Mouse (Mus musculus) heart, postnatal 10 days (tissue): Measurements from ENCODE around the gene Abcg5. TPM values are rescaled to one million over a fixed set of nuclear protein-coding genes. Genes with fewer than 3 reads are reported as not detected.

Source experiments
- DNase-seq, 2 experiments: peaks; one replicate each; pipeline ENCODE4 v3.0.0; 2021
- intact Hi-C: fragments of 180-260 bp; cut with DNase I; formaldehyde crosslinking; loops from one replicate; pipeline ENCODE4 v1.15.1; 2025
- total RNA-seq, 2 experiments: library from RNA; stranded (reverse); gene quantifications; 2 replicates each; pipeline ENCODE4 v1.2.3; 2021

The Abcg5 gene
- total RNA-seq, 2 experiments from 2014 or later = not detected

DNA sequence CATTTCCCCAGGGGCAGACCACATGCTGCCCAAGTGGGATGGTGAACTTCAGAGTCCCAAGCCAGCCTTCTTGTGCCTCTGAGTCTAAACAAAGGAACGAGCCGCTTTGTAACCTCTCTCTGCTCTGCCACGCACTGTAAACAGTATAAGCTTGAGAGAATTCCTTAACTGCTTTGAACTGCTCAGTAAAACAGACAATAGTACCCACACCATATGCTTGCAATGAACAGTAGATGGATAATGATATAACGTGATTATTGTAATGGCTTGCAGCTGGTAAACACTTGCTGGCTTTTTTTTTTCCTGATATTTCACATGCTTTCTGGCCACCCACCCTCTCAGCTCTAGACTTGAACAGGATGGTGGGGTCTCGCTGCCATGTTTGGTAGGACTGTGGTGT, 5.2 kb upstream of the Abcg5 start:
- intact Hi-C loops = no loop called here
- DNase-seq = no peak

DNA sequence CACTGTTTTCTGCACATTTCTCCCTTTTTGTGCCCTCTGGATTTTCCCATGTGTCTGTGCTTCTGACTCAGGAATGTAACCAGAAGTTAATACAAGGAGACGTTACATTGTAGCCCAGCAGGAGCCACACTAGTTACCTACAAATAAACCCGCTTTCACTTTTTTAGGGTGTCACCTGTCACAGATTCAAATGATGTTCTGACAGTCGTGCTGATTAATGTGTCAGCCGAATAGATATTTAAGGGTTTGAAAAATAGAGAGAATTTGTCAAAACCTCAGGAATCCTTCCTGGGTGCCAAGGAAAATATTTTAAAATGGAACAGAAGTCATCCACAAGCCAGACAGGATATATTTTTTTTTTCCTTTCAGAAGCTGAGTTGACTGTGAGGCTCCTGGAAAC, 2.5 kb upstream of the Abcg5 start:
- intact Hi-C loops = no loop called here
- no peak for DNase-seq

DNA sequence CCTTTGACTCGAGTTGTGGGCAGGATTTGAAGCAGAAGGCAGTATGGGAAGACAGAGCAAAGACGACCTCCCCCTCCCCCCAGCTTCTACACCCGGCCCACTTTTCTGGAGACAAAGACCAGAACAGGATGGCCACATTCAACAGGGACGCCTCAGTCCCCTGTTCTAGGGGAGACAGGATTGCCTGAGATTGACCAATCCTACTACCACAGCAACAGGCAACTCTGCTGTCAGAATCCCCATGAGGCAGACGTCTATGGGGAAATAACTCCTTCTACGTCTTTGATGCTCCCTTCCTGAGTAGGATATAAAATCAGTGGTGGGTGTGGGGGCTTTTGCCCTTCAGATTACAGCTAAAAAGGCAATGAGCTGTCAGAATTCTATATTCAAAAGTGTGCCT, 1.5 kb upstream of the Abcg5 start:
- intact Hi-C loops = no loop called here
- no peak for DNase-seq

DNA sequence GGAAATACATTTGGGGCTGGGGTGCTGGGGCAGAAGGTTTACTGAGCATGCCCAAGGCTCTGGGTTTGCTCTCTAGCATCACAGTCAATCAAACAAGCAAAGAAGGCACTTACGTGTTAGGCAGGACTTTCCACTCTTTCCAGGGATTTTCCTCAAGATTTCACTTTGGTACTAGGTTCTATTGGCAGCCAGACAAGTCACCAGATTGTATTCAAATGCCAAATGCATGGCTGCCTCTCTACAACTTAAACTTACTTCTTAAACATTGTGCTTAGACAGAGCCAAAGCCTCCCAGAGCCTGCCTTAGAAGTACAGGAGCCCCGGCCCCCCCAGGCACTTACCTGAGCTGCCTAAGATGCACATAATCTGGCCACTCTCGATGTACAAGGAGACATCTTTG, 1.1 kb downstream of the Abcg5 start:
- intact Hi-C loops = no loop called here
- no peak for DNase-seq

DNA sequence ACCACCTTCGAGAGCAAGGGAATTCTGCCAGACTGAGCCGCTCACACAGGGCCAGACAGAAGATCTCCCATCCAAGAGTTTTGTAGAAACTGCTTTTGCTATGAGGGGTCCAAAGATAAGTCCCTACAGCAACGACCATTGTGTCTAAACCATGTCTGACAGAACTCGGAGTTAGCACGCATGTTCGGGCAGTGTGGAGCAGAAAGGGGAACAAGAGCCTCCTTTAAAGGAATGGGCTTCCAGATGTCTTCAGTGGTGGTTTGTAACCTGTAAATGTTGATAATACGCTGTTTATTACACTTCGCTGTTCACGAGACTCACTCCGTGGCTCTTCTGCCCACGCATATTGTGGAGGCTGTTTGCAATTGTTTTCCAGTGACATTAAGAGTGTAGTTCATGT, 5.2 kb downstream of the Abcg5 start:
- intact Hi-C loops = no loop called here
- DNase-seq = no peak

DNA sequence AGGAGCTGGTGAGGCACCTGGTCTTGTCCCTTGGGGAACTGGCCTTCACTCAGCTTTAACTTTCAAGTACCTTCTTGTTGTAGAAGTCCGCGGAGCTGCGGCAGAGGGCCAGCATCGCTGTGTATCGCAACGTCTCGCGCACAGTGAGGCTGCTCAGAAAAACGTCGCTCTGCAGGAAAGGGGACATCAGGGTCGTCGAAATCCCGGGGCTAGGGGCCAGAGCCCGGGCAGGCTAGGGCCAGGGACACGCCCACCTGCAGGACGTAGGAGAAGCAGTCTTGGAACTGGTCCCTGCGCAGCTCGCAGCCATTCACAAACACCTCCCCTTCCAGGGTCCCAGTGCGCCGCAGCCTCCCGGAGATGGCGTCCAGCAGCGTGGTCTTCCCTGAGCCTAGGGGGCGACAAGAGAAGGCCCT, 6.9 kb downstream of the Abcg5 start, which contains the start of gene Abcg8:
Gene Abcg8, plus strand, starts transcription at position 352 of the 416 bp plus-strand sequence.
- intact Hi-C loops = no loop called here
- DNase-seq = peak; percentile 34 to 36

DNA sequence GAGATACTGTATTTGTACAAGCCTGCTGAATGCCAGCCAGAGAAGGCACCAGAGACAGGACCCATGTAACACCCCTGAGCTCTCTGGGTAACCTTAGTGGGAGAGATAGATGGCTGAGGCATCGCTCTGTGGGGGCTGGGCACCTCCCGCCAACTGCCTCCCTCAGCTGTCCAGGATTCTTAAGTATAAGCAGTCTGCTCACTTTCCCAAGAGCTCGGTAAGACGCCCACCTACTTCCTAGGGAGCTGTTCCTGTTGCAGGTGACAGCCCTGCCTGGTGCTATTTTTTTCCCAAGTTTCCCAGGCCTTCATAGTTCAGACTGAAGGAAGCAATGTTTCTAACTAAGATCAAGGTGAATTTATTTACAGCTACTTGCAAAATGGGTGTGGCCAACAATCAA, 7.6 kb downstream of the Abcg5 start:
- intact Hi-C loops = no loop called here
- no peak for DNase-seq

DNA sequence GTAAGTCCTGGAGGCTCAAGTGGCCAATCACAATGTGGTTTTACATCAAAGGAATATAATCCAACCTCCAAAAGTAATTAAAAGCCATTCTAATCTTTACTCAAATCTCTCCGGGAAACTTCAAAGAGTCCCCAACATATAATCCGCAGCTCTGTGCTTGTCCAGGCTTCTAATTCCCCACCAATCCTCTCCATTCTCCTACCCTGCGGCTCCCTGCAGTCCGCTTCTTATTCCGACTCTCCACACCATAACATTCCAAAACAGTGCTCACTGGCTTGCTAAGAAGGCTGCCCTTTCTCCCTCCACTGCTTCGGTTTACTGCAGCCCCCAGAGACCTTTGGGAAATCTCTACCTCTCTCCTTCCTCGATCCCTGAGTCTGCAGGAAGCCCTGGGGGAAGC, 8.8 kb downstream of the Abcg5 start:
- no peak for DNase-seq
- intact Hi-C loops = no loop called here

DNA sequence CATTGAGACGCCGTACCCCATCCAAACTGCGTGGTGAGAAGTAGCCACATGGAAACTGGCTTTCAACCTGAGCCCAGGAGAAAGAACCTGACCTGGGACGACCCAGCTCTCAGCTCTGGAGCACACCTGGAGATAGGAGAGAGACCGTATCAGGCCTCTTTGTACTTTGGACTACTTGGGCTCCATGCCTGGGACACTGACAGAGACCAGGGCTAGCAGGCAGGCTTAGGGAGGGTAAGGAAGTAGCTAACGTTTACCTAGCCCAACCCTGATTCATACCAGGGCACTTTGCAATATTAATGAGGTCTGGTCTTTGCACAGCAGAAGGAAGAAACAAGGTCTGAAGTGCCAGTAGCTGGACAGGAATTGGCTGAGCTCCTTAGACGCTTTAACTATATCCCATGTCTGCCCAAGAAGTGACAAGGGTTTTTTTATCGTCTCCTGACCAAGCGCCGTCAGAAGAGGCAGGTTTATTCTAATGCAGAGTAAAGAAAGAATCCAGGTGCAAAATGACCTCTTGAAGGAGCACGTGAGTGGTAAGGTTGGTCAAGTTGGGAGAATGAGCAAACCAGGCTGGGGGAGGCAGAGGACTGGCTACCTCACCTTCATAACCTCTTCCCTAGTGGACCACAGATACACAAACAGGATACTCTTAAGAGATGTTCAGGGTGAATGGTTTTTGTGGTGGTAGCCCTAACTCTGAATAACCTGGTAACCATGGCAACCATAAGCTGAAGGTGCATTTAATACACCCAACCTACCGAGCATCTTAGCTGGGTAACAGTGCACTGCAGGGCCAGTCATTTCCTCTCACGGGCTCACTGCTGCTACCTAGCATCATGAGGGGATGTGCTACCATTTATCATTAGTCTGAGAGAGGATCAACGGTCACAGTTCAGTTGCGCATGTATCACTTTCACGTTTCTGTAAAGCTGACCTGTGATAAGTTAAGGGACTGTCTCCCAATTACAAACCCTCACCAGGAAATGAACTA, 10.1 kb downstream of the Abcg5 start:
- no peak for DNase-seq
- intact Hi-C loops = no loop called here

DNA sequence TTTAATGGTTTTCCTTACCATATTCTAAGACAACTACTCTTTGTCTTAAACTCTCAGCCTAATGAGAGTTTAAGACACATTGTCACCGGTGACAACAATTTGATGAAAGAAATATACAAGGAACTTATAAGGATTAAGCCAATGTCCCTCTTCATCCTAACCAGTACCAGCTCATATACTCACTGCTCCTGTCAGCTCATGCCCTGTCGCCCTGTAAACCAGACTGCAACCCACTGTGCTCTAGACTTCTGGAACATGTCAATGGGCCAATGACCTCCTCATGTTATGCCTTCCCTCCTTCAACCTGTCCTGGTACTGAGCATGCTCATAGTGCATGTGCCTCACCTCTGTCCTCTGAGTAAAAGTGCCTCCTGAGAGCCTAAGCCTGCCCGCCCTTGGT, 15.0 kb downstream of the Abcg5 start:
- intact Hi-C loops = no loop called here
- DNase-seq = no peak

DNA sequence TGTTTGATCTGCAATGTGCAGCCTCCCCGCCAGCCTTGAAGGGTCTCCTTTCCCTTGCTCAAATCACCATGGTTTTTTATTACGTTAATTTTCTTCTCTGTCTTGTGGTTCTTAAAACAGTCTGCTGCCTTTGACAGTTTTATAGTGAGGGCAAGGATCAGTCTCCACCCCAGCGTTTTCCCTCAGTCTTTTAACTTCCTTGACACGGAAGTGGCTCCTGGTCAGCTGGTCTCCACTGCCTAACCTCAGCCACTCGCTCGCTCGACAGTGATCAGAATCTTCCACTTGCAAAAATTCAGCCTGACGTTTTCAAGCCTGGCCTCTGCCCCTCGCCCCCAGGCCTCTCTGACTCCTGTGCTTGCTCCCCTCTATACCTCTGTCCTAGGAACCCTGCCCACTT, 17.1 kb downstream of the Abcg5 start:
- DNase-seq = no peak
- intact Hi-C loops = no loop called here

DNA sequence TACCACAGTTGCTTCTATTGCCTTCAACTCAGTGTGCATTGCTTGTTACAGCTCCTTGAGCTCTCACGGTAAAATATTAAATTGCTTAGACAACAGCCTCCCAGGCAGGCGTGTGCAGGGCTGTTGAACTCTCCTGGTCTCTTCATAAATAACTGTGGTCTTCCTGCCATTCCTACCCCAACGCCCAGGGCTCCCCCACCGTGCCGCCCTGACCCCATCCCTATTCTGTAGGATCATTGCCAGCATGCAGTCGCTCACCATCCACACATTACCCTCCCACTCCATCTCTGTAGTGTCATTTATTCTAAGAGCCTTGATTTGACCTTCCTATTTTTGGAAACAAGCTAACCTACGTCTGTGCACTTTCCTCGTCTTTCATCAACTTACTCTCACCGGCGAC, 17.8 kb downstream of the Abcg5 start:
- no peak for DNase-seq
- intact Hi-C loops = no loop called here

DNA sequence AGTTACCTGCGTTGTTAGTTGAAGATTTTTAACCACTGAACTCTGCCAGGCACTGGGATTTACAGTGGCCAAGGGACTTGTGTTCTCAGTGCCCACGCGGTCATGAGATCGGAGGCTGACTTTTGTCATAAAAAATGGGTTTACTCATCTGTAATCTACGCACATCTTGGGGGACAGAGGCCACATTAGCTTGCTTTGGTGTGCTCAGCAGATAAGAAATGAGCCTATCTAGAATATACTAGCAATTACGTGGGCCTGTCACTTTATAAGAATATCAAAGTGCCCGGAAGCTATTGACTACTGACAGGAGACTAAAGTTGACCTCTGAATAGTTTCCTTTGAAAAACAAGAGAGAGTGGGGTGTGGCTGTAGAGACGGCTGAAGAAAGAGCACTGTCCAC, 23.9 kb downstream of the Abcg5 start:
- intact Hi-C loops = no loop called here

DNA sequence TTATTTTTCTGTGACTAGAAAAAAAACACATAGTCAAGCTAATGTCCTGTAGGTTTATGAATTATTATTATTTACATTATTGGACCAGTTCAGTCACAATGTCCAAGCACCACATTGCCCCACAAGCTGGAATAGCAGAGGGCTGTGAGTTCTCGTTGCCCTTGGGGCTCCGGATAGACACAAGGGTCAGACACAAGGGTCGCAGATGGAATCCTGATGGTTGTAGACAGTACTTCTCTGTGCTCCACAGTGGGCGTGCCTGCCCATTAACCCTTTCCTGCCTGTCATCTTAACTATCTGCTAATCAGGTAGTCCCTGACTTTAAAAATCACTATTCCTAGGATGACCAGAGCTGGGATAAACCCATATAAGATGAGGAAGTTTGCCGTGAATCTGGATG, 24.6 kb downstream of the Abcg5 start:
- no peak for DNase-seq
- intact Hi-C loops = no loop called here

More for the DNA sequence above, 23.9 kb downstream of the Abcg5 start:
- no peak for DNase-seq

DNA sequence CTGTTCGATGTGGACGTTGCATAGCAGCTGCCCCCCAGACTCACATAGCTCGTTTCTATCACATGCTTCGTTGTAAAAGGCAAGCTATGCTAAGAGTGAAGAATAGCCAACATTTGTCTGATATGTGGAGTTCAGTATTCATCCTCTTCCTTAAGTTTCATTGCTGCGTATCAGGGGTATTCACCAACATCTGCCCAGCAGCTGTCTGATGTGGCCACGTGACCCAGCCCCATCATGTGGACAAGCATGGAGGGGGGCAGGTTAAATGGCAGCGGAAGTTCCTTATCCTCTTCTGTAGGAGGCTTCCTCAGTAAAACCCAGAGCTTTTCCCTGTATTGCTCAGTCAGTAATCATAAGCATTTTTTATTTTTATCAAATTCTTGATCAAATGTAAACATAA, 25.0 kb downstream of the Abcg5 start:
- intact Hi-C loops = no loop called here
- DNase-seq = no peak

DNA sequence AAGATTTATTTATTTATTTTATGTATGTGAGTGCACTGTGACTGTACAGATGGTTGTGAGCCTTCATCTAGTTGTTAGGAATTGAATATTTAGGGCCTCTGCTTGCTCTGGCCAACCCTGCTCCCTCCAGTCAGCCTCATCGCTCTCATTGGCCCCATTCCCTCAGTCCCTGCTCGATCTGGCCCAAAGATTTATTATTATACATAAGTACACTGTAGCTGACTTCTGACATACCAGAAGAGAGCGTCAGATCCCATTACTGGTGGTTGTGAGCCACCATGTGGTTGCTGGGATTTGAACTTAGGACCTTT, 25.4 kb downstream of the Abcg5 start:
- DNase-seq = no peak
- intact Hi-C loops = no loop called here

DNA sequence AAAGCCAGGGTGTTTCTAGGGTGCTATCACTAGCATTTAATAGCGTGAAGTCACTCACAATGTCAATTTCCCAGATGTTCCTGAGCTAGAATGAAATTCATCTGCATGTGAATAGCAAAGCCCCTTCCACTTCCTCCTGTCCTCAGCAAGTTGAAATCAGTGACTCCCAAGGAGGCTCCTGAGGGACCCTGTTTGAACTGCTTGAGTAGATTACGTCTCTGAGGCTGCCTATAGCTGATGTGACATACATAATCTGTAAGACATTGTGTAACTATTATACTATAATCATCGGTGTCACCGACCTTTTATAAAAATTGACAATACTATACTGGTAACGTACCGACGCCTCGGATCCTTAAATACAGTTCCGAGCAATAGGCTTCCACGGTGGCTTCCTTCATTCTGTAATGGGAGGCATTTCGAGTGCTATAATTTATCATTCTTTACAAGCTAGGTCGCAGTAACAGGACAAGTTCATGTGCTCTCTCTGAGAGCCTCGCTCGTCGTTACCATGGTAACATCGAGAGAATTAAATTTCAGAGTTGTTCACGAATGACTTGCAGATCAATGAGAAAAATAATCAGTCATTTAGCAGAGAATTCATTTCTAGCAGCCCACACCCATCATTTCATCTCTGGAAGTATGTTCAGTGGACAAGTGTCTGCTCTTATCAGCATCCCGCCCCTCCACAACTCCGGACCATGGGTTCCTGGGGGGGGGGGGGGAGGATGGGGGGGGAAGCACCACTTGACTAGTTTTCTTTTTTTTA, 26.0 kb downstream of the Abcg5 start:
- no peak for DNase-seq
- intact Hi-C loops = no loop called here

DNA sequence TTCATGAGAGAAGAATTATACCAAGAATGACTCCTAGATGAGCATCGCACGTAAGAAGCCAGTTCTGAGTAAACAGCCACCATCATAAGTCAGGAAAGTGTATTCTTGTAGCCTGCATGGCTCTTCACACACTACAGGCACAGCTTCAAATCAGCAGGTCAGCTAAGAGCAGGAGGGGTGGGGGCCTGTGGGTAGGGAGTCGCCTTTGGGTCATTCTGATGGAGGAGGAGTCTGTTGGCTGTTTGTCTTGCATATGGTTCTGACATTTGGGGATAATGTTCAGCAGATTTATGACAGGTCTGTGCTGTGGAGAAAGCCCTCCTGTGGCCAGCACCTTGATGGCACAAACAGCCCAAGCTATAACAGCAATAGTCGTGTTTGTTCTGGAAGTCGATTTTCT, 26.6 kb downstream of the Abcg5 start:
- intact Hi-C loops = no loop called here
- no peak for DNase-seq

DNA sequence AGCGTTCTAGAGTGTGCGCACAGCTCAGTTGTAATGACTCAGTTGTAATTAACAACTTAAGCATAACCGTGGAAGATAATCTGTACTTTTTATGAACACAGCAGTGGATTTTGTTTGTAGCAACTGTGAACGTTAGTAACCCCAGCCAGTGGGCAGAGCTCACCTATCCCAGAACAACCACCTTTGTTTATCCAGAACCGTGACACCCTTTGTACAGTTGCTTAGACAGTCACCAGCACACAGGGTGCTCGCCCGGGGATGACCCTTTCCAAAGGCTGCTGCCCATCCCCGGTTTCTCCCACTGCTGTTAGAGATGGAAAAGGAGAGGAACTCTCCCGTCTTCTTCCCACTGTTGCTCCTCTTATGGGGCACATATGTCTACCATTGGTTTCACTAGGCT, 29.3 kb downstream of the Abcg5 start:
- intact Hi-C loops = no loop called here
- no peak for DNase-seq

DNA sequence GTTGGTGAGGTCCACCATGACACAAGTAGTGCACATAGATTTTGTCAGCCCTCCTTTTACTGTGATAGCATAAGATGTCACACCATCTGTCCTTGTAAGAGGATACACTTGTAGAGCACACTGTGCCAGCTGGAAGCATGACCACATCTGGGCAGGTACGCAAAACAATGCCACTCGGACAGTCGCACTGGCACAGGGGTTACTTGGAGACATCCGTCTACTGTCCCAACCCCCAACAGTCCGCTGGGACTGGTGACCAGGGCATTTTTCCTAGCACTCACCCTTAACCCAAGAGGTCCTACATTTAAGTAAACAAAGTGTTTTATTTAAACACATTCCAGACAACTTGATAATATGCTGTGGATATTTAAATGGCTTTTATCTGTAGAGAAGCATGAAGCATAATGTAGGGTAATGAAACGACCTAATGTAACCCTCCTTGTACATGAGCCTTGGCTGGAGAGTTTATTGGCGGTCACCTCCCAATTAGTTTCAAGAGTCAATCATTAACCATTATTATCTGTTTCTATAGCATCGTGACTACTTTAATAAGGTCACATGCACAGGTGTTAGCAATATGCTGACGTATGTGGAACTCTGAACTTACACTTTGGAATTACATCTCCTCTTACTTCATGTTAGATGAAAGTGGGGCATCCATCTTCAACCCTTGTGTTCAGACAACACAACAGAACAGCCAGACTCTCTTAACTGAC, 32.4 kb downstream of the Abcg5 start:
- no peak for DNase-seq
- intact Hi-C loops = no loop called here

DNA sequence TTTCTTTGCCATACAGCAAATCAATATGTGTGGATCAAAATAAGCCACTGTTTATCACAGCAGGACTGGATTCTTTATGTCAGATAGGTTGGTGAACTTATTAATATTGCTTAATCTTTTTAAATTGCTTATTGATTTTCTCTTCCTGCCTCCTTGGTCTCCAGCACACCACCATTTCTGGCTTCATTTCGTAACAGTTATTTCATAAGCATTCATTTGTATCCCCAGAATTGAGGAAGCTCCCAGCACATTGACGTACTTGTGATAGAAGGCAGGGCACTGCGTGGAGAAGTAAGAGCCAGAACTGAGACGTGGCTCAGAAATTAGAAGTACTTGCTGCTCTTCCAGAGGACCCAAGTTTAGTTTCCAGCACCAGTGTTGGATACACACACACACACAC, 35.2 kb downstream of the Abcg5 start:
- no peak for DNase-seq
- intact Hi-C loops = no loop called here
